Mouse (Mus musculus) retina, postnatal 7 days (tissue): ENCODE measurements around the gene Hdac4.

Source experiments
- DNase-seq: peaks from one replicate; pipeline ENCODE4 v3.0.0-alpha.2; 2012; ENCODE audit warnings: low read depth, low spot score

Hdac4 gene

DNA sequence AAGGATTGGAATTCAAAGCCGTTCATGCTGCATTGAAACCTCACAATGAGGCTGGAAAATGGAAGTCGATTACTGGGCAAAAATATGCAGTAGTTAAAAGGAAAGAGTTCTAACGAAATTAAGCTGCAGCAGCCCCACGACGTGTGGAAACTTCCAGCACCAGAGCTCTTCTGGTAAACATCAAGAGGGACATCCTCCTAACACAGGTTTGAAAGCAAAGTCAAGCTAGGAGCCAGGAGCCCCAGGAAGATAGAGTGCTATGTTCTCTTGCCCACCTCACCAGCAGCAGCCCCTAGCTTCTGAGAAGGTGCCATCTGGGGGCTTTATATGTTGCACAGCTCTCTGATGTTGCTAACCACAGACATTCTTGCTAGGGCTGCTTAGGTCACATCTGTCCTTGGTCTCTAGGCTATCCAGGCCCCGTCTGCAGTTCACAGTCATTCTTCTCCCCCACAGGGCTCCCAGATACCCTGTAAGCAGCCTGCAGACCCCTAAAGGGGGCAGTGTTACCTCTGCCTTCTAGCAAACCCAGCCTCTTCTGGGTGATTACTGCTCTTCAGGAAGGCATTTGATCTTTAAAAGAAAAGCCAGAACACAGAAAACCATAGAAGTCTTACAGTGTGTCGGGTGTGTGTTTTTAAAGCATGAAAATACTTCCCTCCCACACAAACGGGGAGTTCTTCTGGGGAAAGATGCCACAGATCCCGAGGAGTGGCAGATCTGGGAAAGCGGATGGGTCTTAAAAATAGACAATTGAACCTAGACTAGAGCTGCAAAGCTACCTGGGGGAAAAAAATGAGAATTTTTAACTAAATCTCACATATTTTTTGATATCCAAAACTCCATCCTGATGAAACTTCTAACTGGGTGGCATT, 17.2 kb downstream of the Hdac4 start:
- DNase-seq, result no peak

DNA sequence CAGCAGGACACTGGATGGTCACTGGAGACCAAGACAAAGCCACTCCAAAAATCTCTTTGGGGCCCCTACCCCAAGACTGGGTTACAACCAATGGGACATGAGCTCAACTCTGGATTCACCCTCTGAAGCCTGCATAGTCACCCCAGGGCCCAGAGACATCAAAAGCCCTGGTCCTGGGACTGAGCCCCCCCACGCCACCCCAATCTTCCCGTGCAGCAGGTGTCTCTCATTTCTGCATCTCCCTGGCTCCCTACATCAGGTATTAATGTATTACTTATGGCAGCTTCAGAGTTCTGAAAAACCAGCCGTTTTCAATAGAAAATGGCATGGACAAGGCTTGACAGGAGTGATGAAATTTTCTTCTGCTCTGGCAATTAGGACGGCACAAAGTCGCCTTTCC, 17.9 kb downstream of the Hdac4 start:
- no peak for DNase-seq

DNA sequence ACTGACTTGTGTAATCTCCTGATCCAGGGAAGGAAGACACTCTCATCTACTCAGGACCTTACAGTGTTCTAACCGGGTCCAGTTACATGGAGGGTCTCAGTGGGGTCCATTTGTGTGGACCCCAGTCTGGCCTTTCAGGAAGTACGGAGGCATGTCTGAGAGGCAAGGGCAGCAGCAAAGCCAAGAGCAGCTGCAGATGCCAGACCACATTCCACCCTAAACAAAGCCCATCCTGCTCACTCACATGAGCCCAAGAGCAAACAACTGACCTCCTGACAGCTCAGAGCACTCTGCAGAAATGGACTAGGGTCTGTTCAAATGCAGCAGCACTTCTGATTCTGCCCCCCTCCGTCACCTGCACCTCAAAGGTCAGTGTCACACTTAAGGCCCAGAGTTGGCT, 18.3 kb downstream of the Hdac4 start:
- DNase-seq, result no peak

DNA sequence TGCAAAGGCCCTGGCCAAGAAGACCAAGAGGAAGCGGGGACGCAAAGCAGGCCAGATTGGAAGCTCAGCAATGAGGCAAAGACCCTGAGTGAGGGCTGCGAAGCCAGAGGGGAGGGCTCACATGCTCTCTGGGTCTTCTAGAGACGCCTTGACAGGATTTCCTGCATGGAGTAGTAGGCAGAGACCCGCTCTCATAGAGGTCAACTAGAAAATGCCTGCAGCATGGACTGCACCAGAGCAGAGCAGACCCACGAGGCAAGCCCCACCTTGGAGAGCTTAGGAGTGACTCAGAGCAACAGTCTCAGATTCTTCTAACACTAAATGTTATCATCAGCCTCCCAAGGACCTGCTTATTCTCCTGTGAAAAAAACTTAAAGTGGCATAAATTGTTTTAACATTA, 20.2 kb downstream of the Hdac4 start:
- no peak for DNase-seq

DNA sequence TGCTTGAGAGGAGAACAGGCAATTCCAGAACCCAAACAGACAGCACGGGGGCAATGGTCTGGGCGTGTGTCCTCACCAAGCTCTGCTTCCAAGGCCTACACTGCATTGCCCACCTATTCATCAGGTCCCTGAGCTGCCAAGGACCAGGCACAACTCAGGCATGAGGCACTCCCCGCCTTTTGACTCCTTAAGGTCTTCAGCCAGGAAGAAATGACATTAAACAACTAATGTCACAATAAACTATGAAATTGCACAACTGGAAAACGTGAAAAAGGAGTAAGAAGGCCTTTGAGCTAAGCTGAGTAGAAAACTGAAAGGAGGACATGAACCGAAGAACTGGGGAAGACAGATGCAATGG, 20.6 kb downstream of the Hdac4 start:
- no peak for DNase-seq

DNA sequence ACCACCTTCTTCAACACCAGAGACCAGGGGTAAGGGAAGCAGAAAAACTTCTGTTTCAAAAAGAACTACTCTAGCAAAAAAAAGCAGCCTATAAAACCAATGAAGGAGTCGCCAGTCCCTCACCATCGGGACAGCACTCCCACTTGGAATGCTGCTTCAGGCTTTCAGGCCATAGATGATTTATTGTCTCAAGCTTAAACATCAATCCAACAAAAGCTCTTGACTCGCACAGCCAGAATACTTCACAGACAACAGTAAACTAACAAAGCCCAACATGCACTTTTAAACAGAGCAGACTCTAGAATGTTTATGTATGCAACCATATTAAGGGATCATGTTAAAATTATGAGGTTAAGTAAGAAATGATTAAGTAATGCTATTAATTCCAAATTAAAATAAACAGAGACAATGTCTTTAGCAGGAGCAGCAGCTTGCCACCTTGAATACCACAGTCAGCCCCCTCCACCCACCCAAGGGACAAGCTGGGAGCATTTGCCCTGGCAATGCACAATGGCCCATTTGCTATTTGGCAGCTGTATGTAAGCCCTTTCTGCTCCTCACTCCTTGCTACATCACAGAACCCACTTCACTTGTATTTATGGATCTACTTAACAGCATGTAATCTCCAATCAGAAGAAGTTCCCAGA, 21.1 kb downstream of the Hdac4 start:
- no peak for DNase-seq

DNA sequence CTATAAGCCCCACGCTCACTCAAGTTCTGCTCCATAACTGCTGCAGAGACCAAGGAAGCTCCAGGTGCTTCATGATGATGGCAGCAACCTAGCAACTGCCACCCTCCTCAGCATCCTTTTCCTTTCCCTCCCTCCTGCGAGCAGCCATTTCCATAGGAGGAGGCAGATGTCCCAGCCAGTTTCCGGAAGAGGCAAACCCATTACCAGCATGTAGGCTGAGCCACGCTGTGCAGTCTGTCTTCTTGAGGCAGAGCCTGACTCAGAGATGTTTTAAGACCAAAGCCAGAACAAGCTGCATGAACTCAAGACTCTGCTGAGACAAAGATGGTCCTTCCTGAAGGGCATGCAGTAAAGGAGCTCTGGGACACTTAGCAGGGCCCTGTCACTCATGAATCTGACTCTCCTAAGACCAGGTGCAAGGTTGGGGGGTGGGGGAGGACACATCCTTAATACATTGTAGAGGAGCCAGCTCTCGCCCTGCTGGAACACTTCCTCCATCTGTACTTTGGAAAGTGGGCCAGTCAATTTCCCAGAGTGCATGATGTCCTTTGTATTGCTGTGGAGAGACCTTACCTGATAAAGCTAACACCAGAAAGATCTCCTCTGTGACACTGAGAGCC, 24.8 kb downstream of the Hdac4 start:
- DNase-seq, result no peak

DNA sequence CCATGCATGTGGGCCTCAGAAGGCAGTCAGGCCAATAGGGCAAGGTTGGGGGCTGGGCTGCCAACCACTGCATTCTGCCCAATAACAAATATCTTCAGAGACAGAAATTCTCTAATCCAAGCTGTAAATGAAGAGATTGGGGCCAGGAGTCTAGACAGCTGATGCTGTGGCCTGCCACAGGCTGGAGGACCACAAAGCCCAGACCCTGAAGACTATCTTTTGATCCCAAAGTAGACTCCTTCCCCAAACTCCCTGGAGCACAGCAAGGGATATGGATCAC, 25.8 kb downstream of the Hdac4 start:
- DNase-seq, result no peak

DNA sequence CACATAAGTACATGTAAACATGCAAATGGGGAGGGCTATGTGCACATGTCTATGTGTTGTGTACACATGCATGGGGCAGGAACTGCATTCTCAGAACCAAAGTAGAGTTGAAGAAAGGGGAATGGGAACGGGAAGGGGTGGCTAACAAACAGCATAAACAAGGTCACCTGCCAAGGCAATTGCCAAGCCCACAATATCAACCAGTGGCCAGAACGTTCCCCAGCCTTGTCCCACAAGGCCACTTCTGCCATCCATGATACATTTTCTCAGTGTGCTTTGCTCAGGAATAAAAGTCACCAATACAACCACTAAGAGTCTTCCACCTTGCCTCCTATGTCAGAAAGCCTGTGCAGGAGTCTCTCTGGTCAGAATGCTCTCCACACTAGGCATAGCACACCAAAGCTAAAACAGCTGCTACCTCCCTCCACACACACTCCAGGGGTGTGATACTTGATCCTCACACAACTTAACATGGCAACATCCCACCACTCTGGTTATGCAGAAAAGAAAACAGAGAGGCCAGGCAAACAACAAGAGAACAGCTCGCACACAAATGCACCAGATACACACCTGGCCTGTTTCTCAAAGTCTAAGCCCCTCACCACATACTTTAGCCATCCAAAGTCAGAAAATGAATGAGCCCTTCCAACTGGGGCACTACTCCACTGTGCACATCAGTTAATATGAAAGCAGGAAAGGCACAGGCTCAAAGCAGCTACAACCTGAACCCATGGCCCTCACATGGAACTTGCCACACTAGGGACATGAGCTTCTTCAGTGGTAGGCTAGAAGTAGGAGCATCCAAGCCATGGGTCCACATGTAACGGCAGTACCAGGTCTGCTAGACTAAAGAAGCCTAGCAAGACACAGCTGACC, 26.4 kb downstream of the Hdac4 start:
- DNase-seq, result no peak

DNA sequence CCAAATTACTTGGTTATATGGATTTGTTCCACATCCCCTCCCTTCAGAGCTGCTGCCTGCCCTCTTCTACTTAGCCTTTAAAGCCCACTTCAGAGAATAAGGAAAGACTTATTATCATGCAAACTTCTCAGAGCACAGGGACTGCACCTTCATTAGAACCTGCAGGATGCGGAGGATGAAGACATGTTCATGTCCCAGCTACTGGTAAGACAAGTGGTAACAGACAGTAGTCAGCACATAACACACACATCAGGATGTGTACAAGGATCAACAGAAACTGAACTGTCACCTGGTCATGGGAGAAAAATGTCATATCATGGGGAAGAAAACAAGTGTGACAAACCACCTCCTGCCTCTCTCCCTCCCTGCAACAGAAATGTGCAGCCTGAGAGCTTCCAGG, 31.6 kb downstream of the Hdac4 start:
- DNase-seq, result no peak

DNA sequence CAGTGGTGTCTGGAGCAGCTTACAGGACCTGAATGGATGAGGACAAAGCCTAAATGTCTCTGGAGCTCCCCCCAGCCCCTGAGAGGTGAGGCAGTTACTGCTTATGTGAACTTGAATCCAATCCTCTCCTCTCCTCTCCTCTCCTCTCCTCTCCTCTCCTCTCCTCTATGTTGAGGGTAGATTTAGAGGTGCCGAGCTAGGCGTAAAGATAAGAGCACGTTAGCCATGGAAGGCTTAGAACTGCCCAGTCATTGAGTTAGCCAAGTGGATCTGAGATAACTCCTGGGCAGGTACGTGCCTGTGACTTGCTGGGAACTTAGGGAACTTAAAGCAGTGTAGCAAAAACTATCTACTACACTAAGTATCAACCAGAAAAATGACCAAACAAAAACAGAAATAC, 35.7 kb downstream of the Hdac4 start:
- no peak for DNase-seq

DNA sequence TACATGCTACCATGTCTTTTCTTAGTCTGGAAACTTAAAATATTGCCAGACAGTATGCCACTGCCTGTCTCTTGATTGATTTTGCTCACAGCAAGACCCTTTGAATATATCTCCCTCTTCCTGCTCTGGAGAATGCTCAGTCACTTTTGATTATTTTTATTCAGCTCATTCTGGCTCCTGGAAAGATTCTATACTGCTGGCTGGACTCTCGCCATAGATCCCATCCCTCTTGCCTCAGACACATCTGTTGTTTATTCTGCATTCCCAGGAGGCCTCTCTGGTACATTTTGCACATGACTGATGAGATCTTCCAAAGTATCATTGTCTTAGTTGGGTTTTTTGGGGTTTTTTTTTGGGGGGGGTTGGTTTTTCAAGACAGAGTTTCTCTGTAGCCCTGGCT, 45.3 kb downstream of the Hdac4 start:
- DNase-seq, result no peak

DNA sequence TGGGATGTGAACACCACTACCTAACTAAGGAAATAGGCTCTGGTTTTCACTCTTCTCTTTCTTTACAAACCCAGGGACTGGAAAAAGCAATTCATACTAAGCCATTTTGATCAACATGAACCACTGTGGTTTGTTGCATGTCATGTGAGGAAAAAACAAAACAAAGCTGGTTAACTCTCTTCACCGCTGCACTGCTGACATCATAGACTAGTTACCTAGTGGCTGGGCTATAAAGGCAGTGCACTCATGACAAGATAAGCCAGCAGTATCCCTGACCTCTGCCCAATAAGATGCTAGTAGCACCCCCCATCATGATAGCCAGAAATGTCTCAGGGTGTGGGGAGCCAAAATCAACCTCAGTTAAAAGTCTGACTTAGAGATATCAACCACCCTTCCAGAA, 47.0 kb downstream of the Hdac4 start:
- no peak for DNase-seq

DNA sequence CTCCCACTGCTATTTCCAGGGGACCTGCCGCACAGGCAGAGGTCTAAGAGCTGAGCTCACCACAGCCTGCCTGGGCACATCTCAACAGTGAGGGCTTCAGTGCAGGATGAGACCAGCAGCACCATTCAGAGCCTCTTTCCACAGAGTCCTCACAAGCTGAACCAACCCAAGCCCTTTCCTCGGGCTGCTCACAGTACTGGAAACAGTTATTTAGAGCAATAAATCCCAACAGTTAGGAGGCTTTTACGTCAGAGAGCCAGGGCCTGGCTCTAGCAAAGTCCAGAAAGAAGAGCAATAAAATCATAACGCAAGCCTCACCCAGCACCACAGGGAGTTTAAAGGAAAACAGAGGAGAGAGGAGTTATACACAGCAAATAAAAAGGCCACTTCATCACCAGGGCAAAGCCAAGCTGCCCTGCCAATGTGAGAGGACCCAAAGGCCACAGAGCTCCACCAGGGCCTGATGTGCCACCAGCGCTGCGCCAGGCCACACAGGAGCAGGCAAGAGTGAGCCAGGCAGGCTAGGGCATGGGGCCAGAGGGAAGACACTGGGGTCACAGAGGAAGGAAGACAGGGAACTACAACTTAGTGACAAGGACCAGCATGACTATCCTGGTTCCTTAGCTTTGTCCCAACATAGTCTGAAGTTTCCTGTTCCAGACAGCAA, 50.5 kb downstream of the Hdac4 start:
- DNase-seq, result no peak

DNA sequence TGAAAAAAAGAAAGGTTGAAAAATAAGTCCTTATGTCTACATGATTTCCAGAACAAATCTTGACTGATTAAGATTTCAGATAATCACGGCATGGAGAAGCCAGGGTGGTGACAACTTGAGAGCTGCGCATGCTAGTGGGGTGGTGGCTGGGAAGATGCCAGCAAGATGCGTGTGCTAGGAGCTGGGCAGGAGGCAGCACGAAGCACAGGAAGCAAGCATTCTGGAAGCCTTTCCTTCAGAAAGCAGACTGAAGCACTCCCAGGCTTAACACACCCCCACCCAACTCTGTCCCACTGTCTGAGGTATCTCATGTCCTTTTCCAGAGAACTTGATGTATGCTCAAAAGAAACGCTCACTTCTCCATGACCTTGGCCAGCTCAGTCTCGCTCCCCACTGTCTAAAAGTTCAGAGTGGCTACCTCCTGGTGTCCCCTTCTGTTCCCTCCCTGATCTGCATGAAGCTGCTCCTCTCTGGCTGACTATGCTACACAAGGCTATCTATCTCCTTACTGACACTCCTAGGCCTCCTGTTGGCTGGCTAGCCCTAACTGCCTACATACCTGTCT, 52.1 kb downstream of the Hdac4 start:
- DNase-seq, result no peak

DNA sequence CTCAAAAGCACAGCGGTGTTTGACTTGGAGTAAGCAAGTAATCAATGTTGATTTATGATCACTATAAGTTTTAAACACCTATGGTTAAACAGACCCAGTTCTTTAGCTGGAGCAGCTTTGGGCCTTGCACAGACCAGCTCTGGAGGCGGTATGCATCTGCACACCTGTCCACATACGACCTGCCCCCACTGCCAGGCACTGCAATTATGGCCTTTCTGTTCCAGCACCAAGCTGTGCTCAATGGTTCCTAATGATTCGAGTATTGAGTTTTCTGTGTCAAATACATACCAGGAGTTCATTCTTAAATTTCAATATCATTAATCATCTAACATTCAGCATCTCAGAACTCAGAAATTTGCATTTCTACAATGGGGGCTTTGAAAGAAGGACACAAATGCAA, 52.7 kb downstream of the Hdac4 start:
- no peak for DNase-seq

DNA sequence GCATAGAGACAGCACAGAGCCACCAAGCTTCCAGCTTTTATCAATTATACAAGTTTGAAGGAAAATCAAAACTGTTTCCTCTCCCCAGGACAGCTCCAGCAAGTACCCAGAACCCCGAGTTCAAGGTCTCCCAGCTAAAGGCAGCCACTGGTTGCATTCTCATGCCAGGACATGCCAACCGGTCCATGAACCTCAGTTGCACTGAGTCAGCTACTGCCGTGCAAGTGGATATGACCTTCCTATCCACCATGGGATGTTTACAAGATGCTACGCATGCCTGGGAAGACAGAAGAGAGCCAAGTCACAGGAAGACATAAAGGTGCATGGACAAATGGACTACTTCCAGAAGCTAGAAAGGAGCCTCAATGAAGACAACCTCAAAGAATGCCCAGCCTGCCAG, 56.5 kb downstream of the Hdac4 start:
- no peak for DNase-seq

DNA sequence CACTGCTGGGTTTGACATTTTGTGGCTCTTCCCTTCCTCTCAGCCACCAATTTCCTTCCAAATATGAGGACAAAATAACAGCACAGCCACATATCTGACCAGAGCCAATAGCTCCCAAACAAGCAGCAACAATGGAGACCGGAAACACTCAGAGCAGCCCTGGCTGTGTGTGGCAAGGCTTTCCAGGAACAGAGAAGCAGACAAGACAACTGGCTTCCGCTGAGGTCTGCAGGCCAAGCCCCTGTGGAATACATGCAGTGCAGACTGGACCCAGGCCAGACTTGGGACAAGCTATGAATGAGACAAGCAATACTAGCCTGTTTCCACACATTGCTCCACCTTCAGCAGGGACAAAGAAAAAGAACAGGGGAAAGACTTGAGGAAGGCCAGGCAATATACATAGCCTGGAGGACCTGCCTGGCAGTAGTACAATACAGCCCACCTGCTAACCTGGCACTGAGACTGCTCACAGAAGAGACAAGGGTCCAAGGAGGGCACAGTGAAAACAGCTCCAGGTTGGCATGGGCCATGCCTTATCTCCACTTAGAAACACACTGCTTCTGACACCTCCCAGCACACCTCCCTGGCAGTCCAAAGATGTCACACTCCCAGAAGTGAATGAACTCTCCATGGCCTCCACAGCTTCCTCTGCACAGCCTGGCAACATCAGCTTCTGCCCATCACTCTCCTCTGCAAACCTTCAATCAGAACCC, 58.2 kb downstream of the Hdac4 start:
- no peak for DNase-seq

DNA sequence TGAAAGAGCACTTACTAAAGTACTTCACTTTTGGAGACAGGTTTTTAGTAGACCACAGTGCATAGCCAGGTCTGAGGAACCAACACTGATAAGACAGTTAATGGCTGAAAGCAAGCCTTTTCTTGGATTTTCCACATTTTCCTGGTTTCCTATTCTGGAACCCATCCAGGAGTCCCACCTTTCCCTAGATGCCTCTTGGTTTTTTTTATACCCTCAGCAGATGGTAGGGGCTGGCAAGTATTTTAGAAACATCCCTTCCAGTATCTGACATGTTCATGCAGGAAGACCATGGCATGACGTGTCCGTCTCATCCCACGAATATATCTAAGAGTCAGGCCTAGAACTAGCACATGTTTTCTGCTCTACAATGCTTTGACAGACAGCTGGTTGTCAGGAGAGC, 59.1 kb downstream of the Hdac4 start:
- no peak for DNase-seq

DNA sequence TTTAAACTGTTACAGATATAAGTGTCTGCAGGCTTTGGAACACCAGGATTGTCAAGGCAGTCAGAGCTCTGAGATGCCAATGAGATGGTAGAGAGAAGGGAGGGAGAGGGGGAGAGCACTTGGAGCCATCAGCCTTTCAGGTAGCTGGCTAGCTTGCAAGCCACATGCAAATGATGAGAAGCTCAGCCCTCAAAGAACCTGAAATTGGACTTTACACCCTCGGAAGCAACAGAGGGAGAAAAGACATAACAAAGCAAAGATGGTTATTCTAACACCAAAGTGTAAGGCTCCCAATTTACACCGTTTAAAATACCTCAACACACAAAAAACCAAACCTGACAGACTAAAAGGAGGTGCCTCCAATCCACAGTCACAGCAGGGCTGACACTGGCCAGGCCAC, 63.3 kb downstream of the Hdac4 start:
- DNase-seq, result no peak
